Mouse (Mus musculus) lung, adult 18-20 months (tissue): ENCODE data around the gene Enc1.
A peak's percentile ranks its signal among the peaks of the same experiment; 100 is the strongest.

Experiments
- DNase-seq, 2 experiments: peaks; one replicate each; pipeline ENCODE4 v3.0.0; 2022; ENCODE audit warnings: mixed read lengths in 2 of 2

The Enc1 gene

GRCm38 (mm10) chr13:97227795-97228194 lies 13.1 kb upstream of the Enc1 start:
- DNase-seq: no peak

- DNase-seq: no peak
Measured at GRCm38 (mm10) chr13:97230101-97230500, 10.8 kb upstream of the Enc1 start.

DNA sequence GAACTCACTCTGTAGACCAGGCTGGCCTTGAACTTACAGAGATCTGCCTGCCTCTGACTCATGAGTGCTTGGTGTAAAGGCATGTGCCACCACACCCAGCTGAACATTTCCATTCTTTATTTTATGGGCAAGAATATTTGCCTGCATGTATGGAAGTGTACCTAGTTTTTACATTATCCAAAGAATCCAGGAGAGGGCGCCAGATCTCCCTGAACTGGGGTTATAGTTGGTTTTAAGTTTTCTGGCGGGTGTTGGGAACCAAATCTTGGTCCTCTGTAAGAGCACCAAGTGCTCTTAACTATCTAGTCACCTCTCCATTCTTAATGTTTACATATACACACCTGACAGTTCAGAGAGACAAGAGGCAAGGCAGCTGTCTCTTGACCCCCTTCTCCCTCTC lies 7.8 kb upstream of the Enc1 start:
- no peak for DNase-seq

- peak; percentile 77 to 83 for DNase-seq
Measured at GRCm38 (mm10) chr13:97234785-97235417, 6.0 kb upstream of the Enc1 start.

DNA sequence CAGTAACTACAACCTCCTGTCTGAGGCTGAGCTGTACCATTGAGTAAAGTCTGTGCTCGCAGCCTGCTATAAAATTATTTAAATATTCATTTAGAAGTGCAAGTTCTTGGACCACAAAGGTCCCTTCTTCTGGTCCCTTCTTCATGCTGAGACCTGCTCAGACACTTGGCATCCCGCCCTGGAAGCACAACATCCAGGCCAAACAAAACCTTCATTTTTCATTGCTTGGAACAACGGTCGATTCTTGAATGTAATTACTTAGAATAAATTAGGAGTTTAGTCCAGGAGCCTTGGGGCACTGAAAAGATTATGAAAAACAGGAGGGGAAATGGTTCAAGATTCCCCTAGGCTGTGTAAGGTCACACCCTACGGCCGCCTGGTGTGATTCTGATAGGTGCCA lies 5.0 kb upstream of the Enc1 start:
- DNase-seq: no peak

- no peak for DNase-seq
Measured at GRCm38 (mm10) chr13:97237700-97238099, 3.2 kb upstream of the Enc1 start.

- no peak for DNase-seq
Measured at GRCm38 (mm10) chr13:97238181-97238981, 2.5 kb upstream of the Enc1 start.

GRCm38 (mm10) chr13:97239343-97240180 lies 1.3 kb upstream of the Enc1 start:
- peak; percentile 37 to 52 for DNase-seq

DNA sequence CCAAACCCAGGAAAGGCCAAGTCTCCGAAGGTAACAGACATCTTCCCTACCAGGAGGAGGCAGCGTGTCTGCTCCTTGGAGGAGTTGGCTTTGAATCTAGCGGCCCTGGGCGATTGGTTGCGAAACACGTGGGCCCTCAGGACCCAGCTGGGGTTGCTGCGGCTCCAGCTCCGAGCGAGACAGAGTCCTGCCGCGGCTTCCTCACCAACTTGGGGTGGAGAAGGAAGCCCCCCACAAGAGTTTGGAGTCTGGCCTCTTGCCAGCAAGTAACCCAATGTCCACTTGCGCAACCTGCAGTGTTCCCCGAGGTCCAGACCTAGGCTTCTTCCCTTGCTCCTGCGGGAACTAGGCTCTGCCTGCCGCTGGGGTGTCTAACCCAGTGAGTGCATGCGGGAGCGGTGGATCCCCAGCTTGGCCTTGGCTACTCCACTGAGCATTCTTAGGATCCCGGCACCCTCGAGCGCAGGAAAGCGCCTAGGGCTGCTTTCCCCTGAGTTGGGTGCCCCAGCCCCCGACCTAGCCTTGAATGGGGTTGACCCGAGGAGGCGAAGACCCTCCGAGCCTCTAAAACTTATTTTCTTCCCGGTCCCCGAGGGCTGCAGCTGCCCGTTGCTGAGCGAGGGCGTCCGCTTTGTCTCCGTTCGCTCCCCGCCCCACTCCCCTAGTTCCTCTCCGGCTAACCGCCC lies 483 bp upstream of the Enc1 start:
- DNase-seq: peak; percentile 84 to 87

DNA sequence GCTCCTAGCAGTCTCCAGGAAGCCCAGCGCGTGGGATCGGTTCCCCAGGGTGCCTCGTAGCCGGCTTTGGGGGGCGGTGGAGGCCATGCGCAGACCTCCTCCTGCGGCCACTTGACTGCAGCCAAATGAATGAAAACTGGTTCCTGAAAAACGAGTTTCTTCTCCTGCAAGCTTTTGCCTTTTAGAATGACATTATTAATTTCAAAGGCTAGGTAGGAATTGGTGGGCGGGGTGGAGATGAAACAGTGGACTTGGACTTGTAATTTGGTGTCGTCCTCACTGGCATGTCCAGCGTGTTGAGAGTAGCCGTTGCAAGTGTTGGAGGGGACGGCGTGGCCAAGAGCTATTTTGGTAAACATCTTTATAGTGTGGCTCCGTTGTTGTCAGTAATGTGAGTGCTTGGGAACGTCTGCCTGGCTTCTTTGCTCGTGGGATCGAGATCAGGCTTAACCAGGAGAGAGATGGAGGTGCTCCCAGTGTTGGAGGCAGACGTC lies 929 bp downstream of the Enc1 start:
- peak in 1 of 2 experiments; percentile 33 for DNase-seq

GRCm38 (mm10) chr13:97242716-97243115 lies 1.8 kb downstream of the Enc1 start:
- DNase-seq: no peak

DNA sequence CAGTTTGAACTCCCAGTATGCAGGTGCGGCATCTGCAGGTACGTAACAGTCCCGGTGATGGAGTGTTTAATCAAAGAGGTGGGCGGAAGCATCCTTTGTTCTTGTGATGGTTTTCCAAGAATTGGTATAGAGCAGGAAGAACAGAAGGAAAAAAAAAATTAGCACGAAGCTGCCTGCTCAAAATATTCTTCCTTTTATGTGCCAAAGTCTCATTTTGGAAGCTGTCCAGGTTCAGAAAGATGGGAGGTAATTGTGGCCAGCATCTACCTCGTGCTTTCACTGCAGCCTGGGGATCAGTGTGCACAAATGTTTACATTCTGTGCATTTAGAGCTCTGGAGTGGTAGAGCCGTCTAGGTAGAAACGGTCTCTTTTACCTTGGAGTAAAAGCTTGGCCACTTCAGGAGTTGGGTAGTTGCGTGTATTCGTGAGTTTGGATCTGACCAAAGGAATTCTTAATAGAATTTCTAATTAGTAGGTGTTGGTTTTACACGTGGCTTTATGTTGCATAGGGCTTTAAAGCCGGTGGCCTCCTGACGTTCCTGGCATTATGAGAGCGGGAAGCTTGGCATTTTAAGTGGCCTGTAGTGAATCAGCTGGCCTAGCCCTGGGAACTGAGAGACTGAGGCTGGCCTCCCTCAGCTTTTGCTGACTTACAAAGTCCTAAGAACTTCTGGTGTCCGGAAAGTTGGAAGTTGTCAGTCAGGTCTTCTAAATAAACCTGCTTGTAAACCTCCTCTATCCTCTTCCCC lies 3.2 kb downstream of the Enc1 start:
- DNase-seq: no peak

- no peak for DNase-seq
Measured at GRCm38 (mm10) chr13:97244712-97245105, 3.8 kb downstream of the Enc1 start.

DNA sequence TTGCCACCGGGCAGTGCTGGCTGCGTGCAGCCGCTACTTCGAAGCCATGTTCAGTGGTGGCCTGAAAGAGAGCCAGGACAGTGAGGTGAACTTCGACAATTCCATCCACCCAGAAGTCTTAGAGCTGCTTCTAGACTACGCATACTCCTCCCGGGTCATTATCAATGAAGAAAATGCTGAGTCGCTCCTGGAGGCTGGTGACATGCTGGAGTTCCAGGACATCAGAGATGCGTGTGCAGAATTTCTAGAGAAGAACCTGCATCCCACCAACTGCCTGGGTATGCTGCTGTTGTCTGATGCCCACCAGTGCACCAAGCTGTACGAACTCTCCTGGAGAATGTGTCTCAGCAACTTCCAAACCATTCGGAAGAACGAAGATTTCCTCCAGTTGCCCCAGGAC lies 4.3 kb downstream of the Enc1 start:
- no peak for DNase-seq

- no peak for DNase-seq
Measured at GRCm38 (mm10) chr13:97246217-97246616, 5.3 kb downstream of the Enc1 start.

DNA sequence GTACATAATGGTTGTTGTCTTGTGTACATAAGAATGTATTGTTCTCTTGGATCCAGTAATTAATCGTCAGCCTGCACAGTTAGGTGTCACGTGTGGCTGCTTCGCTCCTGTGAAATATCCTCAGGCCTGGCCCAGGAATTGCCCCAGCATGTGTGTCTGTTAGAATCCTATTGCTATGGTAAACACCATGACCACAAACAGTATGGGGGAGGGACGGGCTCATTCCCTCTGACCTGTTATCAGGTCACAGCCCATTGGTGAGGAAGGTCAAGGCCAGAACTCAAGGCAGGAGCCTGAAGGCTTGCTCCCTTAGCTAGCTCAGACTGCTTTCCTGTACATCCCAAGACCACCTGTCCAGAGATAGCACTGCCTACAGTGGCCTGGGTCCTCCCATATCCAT lies 6.8 kb downstream of the Enc1 start:
- DNase-seq: no peak

DNA sequence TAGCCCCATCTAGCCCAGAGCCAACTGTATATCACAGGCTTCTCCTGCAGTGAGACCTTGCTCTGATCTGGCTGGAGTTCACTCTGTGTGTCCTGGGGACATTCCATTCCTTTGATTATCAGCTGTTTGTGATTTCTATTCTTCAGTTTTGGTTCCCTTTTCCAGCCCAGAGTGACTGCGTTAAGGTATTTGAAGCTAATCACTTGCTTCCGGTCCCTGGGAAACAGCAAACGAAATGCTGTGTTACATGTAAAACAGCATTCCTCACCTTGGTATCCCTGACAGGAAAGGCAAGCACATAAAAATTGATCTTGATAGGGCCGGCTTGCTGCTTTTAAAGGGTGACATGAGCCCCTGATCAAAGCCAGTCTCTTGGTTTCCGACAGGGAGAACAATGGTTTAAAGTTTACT lies 8.2 kb downstream of the Enc1 start:
- peak in 1 of 2 experiments; percentile 32 for DNase-seq

DNA sequence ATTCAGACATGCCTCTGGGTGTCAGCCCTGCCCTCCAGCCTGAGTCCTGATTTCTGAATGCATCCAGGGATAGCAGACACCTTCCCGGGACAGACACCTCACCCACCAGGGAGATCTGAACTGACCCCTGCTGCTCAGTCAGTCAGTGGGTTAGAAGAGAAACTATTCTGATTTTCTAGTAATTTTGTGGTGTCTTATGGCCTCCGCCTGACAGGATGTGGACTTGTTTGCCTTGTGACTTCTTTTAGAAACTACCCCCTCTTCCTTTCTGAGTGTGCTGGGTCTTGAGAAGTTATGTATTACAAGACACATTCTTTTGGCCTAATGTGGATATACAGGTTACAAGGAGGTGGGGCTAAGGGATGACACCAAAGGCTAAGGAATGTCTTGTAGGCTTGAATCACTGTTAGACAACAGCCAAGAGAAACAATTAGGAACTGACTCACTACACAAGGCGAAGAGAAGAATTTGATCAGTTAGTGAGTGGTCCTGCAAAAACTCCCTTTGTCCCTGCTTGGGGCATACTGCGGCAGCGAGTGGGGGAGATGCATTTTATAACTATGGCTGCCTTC lies 8.7 kb downstream of the Enc1 start:
- DNase-seq: no peak

DNA sequence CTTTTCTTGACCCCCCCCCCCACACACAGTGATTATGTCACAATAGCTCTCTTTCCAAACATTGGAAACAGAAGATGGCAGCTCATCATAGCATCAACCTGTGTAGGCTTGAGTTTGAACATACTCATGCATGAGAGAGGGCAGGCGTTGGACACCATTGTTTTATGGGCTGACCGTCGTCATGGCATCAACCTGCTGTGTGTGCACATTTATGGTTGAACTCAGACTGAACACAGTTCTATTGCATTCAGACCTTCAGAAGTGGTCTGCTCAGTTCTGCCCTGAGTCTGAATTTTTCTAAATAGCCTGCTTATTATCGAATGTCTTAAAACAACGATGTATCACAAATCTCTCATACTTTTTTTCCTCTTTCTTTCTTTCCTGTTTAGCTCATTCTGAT lies 9.2 kb downstream of the Enc1 start:
- no peak for DNase-seq

DNA sequence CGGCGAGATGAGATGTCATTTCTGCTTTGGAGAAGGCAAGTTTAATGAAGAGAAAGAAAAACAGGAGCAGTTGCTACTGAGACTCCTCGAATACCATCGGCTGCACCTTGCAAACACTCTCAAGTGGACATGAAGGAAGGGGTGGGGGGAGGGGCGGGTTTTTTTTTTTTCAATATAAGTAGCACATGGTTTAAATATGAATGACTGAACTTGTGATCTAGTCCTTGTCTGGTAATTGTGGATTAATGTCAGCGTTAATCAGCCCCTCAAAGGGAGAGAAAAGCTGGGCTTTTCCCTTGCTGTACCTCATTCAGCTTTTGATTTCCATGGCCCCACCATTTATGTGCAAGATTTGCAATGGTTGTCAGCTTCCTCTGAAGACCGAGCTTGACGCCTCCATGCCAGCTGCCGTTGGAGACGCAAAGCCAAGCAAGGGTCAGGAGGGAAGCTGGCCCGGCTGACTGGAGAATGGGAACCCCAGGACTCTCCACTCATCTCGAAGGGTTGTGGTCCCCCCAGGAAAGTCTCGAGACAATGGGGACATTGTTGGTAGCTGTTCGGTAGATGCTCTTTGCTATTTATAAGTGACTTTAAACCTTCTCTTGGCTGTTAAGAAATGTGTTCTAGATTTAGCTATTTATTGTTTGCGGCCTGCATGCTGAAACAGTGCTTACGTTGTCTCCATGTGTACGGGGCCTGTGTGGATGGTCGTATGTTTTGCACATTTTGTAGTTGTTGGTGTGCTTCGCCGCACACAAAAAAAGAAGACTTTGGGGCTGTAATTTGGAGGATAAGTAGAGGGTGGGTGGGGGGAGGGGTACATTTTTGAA lies 9.9 kb downstream of the Enc1 start:
- DNase-seq: no peak

- DNase-seq: peak in 1 of 2 experiments; percentile 19
Measured at GRCm38 (mm10) chr13:97251736-97252135, 10.8 kb downstream of the Enc1 start.
